Mouse (Mus musculus): ENCODE data around the gene Il6st.
A peak's percentile ranks its signal among the peaks of the same experiment; 100 is the strongest.

Il6st gene

DNA sequence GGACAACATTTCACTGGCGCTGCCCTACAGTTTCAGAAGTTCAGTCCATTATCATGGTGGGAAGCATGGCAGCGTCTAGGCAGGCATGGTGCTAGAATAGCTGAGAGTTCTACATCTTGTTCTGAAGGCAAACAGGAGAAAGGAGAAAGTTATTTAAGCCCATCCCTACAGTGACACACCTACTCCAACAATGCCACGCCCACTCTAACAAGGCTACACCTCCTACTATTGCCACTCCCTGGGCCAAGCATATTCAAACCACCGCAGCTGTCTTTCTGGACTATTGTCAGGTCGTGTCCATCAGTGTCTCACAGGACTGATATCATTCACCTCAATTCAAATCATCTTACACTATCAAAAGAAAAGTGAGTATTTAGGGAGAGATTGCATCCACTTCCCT, 22.8 kb downstream of the Il6st start:
- no peak for DNase-seq

DNA sequence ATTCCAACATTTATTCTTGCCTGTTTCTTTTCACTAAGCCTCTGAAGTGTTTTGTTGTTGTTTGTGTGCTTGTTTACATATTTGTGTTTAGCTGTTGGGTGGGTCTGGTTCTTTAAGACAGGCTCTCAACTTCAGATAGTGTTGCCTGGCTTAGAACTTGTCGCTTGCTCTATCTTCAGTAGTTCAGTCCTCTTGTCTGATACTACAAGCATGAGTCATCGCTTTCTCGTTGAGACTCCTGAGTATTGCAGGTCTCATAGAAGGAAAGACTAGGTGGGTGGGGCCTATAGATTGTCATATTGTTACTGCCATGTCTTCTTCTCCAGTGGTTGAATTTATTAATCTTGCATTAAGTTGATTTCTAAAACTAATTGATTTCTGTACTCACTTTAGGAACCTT, 26.2 kb downstream of the Il6st start:
- no peak for DNase-seq

DNA sequence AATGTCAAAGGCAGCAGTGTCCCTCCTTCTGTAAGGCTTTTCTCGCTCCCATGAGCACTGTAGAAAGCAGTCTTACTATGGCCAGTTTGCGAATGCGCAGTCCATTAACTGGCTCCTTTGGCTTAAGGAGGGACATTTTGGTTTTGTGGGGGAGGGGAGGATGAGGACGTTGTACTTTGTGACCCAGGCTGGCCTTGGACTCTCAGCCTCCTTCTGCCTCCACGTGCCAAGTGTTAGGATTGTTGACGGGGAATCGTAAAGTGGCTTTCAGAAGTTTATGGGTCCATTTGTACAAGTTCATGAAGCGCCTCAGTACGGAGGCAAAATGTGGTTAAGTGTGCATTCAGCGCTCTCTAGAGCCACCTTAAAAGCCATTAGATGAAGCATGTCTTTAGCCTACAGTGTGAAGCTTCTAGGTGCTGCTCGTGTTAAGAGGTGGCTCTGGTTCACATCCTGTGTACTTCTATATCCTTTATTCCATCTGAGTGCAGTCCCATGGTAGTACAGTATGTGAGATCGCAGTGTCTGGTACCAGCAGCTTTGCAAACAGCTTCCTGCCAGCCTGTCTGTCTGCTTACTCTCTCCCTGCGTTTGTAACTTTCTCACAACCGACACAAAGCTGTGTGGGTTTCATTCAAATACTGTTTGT, 27.9 kb downstream of the Il6st start:
- no peak for DNase-seq

DNA sequence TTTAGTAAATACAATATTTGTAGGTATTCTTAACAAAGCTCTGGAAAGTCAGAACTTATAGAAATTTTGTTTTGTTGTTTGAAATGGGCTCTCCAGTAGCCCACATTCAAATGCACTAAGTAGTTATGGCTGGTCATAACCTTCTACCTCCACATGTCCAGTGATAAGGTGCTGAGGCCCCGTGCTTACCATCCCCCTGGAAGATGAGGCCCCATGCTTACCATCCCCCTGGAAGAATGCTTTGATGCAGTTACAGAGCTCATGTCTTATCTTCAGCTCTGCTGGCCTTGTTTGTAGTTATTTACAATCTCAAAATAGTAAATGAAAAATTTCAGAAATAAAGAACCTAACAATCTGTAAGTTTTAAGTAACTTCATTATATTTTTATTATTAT, 28.4 kb downstream of the Il6st start:
- no peak for DNase-seq

DNA sequence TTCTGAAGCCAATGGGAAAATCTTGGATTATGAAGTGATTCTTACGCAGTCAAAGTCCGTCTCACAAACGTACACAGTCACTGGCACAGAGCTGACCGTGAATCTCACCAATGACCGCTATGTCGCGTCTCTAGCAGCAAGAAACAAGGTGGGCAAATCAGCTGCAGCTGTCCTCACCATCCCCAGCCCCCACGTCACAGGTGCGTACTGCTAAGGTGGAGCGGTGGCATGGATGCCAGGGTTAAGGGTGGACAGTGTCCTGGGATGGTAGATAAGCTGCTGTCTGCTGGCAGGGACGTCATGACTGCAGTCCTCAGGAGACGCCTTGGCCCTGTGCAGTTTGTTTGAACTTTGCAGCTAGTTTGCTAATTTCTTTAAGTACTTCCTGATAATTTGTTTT, 30.7 kb downstream of the Il6st start:
- DNase-seq: no peak

DNA sequence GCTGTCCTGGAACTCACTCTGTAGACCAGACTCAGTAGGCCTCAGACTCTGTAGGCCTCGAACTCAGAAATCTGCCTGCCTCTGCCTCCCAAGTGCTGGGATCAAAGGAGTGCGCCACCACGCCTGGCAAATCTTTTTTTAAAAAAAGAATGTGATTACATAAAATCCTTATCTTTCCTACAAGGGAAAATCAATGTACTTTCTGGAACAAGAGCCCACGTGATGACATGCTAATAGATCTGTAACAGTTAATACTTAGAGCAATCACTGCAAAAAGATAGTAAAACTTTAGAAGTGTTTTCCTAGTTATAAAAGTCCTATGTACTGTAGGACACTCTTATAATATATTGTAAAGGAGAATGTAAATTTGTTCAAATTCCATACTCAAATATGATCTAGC, 36.2 kb downstream of the Il6st start:
- no peak for DNase-seq

DNA sequence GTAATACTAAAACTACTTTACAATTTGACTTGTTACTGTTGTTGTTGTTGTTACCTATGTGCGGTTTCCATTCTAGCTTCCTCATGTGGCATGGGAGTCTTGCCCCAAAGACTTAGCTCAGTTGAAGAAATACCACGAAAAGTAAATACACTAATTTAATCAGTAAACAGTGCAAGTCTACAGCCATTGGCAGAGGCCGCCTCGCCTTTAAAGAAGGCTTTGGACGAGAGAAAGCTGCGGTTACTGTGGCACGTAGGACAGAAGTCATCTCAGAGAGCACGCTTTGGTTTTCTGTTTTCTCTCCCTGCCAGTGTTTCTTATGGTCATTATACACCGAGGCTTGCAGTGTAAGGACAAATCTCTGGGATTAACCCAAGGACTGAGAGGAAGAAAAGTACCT, 36.6 kb downstream of the Il6st start:
- DNase-seq: no peak

DNA sequence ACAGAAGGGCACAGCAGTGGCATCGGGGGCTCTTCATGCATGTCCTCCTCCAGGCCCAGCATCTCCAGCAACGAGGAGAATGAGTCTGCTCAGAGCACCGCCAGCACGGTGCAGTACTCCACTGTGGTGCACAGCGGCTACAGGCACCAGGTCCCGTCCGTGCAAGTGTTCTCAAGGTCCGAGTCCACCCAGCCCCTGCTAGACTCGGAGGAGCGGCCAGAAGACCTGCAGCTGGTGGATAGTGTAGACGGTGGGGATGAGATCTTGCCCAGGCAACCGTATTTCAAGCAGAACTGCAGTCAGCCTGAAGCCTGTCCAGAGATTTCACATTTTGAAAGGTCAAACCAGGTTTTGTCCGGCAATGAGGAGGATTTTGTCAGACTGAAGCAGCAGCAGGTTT, 40.0 kb downstream of the Il6st start:
- DNase-seq: no peak

DNA sequence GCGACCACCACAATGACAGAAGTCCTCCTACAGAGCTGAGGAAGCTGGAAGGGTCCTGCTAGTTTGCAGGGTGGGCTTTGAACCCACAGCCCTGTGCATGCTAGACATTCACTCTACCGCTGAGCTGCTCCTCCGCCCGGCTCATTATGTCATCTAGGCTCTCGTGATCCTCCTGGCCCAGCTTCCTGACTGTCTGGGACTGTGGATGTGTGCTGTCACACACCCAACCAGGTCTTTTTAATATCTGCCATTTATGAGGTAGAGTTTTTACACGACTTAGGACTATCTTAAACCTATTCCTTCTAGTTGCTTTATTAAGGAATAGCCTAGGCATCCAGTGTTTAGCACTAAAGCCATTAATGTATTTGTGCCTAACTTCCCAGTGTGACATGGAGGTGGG, 41.6 kb downstream of the Il6st start:
- no peak for DNase-seq

DNA sequence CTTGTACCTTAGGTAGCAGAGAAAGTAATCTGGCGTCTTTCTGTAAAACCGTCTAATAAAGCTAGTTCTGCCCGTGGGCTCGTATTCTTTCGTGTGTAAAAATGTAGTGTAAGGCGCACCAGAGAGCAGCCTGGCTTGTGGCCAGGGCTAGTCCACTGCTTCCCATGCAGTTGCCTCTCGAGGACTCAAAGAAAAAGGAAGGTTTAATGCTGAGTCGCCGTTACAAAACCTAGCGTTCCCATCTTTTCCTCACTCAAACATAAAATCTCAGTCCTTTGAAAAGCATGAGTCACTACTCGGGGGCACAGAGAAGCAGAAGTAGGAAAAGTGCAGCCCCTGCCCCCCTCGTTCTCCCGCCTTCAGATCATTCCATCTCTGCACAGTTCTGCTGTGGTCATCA, 42.9 kb downstream of the Il6st start:
- no peak for DNase-seq

DNA sequence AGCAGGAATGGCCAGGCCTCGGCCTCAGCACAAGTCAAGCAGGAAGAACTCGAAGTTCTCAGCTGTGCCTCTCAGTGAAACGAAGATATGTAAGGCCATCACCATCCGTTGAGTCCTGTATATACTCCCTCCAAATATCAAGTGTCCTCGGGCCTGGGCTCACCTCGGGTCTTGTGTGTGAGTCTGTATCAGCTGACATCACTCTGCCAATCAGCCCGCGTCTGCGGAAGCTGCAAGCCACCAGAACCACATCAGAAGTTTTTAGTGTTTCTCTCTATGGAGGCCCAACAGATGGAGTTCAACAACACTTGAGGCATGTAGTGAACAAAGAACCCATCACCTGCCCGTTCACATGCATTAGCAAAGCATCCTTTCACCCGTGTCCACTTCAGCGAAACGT, 43.8 kb downstream of the Il6st start:
- DNase-seq: no peak

DNA sequence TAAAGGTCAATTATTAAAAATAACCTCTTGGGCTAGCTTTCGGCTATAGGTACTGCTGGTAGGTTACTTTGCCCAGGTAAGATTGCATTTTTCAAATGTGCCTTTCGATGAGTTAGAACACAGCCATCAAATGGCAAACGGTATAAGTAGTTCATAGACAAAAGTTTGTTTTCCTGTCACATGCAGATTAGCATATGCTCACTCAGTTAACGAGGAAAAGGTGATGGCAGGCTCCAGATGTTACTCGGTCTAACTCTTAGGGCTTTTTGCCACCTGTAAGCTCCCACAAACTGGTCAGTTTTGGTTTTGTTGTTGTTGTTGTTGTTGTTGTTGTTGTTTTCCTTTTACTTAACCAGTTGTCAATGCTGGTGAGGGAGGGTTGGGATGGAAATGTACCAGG, 44.6 kb downstream of the Il6st start:
- DNase-seq: no peak

DNA sequence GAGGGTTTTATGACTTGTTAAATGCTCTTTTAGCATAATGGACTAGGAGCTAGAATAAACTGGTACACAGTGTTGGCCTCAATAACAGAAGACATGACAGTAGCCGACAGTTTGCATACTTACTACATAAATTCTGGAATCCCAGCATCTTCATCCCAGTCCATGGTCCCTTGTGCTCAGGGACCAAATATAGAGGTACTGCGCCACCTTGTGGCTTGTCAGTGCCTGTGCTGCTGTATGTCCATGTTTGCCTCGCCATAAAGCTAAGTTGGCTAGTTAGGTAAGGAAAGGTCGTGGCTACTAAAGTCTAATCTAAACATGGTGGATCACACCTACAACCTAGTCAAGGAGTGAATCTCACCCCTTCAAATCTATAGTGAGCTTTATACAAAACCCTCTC, 45.6 kb downstream of the Il6st start:
- DNase-seq: peak in 1 of 2 experiments; percentile 55

DNA sequence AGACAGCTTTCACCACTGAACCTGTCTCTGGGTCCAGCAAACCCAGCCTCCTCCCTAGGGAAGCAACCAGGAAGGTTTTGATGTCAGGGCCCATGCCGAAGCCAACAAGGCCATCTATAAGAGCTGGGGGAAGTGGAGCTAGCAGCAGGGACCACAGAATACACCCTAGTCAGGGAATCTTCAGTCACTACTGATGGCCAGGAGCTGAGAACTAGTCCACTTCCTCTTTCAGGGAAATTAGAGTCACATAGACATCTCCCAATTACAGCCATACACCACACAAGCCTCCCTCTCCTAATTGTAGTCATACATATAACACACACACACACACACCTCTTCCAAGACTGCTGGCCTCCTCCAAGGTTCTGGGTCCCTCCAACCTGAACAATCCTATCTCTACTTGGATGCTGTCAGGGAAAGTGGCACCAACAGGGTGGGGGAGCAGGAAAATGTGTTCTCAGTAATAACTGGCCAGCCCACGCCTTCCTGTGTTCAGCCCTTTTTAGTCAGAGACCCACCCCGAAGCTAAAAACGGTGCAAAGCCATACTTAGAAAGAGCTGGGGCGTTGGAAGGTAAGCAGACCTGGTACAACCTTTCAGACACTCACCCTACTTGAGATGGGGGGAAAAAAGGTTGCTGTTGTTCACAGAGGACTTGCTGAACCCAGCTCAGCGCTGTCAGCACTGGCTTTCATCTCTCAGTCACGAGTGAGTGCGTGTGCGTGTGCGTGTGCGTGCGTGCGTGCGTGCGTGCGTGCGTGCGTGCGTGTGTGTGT, 46.8 kb downstream of the Il6st start:
- no peak for DNase-seq

DNA sequence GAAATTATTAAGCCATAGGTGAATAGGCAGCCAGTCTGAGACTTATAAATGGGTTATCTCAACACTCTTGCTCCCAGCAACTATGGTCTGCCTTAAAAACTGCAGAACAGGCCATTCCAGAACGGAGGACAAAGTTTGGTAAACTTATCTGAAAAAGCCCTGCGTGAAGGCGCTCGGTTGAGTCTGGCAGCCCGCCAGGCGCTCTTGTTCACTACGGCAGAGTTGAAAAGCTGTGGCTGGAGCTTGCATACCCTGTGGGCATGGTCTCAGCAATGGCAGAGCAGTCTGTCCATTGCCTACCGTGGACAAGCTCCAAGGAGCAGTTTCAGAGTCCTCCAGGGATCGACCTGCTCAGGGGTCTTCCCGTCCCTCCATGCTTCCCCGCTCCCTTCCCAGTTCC, 47.4 kb downstream of the Il6st start:
- DNase-seq: no peak

DNA sequence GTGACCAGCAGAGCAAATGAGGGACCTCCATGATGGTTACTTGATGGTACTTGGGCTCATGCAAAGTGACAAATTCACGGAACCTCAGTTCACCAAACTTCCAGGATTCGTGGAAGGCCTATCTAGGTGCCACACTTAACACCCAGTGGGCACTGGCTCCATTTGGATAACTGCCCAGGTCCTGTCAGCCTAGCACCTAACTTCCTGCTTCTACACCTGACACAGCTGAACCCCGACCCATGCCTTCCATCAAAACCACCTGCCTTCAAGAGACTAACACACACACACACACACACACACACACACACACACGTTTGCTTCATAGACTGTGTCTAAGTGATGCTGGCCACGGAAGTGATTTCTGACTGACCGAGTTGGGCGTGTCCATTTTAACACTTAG, 47.9 kb downstream of the Il6st start:
- no peak for DNase-seq

DNA sequence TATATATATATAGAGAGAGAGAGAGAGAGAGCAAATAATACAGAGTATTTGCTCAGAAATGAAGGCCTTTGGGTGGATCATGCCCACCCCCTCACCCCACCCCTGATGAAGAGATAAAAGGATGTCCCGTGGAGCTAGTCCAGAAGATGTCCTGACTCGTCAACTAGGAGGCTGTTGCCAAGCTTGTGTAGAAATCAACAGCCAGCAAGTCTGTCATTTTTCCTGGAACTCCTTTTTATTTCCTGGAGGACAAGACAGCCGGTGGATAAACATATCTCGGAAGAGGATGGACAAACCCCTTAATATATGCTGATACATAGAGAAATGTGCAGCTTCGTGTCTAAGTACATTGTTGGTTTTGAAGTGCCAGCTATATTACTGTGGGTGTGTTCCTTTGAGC, 49.0 kb downstream of the Il6st start:
- DNase-seq: no peak

DNA sequence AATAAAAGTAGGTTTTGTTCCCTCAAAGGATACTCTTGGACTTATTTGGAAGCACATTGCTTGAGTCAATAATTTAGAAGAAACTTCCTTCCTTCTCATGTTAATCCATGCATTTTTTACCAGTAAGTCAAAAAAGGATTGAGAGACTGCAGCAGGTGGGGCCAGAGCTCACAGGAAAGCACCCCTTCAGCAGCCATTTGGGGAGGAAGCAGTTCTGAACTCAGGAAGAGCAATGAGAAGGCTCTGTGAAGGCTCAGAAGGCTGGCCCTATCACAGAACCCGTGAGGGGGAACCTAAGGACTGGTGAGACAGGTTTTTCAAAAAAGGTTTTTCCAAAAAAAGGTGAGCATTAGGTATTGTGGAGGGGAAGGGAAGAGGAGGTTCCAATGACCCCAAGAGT, 50.7 kb downstream of the Il6st start:
- DNase-seq: no peak

DNA sequence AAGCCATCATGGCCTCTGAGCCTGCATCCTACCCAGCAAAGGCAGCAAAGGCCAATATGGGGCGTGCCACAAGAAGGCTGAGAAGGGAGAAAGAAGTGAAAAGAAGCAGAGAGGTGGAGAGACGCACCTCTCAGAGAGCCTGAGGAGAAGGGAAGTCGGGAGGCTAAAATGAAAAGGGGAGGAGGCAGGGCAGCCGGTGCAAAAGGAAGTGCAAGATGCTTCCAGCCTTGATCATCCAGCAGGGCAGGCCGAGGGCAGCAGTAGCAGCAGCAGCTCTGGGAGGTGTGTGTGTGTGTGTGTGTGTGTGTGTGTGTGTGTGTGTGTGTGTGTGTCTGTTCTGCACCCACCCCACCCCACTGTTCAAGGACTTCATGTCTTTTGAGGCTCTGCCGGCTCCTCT, 58.4 kb downstream of the Il6st start:
- DNase-seq: no peak

DNA sequence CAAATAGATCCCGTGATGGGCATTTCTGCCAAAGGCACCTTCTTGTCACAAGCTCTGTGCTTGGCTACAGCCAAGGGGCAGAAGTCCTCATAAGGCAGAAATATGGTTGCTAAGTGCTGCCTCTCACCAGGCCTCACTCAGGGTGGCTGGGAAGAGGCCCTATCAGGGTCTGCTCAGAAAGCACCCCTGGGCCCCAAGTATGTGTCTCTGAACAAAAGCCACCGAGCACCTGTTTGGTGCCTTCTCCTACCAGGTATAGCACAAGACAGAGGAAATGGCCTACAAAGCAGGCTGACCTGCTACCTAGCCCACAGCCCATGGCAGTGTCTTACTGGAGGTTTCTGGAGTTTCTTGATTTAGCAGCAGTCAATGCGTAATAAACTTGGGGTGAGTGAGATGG, 59.0 kb downstream of the Il6st start:
- DNase-seq: no peak

DNA sequence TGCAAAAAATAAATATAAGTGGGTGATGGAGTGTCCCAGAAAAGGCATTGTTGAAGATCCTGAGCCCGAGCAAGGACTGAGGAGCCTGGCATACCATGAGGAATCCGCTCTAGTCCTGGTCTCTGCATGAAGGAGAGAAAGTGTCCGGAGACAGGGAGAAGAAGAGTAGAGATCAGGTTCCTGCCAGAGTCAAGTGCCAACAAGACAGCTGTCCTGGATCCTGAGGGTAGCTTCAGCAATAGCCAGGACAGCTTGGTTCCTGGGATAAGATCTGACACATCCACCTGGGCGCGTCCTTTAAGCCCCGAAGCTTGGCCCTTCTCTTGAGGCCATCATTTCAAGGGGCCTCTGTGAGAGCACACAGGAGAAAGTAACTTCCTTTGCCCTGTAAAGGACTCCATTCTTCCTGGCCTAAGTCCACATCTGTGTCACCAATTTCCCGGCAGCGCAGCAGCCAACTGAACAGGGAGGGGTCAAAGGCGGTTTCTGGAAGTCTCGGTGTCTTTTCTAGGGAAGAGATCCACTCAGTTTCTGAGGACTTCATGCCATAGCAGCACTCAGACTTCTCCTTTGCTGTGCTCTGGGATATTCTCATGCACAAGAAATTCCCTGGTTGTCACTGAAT, 59.6 kb downstream of the Il6st start:
- DNase-seq: no peak

DNA sequence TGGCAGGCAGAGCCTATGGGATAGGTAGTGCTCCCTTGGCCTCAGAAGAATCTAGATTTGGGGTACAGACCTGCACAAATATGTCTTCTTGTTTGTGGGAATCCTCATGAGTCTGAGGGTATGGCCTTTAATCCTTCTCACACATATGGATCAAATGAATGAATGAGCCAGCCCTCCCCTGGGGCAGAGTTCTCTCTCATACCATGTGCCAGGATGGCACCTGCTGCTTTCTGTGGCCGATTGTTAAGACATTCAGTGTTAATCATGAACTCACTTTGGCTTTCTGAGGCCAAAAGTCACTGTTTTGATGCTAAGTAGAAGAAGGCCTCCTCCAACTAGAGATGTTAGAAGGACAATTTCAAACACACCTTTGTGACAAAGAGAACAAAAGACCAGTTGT, 63.3 kb downstream of the Il6st start:
- no peak for DNase-seq

DNA sequence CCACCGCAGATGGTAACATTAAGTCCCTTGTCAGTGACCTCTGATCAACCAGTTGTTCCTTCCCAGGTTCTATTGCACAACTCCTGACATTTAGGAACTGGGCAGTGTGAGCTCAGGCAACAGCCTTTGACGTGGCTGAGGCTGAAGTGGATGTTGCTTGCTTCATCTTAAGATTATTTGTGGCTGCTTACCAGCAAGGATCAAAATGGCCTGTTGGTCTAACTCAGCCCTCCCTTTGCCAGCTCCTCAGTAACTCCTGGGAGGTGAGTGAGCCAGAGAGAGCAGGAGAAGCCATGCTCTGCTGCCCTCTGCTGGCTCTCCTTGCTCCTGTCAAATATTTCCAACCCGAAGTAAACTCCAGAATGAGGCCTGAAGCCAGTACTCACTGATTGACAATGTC, 66.0 kb downstream of the Il6st start:
- DNase-seq: peak; percentile 19 to 63

DNA sequence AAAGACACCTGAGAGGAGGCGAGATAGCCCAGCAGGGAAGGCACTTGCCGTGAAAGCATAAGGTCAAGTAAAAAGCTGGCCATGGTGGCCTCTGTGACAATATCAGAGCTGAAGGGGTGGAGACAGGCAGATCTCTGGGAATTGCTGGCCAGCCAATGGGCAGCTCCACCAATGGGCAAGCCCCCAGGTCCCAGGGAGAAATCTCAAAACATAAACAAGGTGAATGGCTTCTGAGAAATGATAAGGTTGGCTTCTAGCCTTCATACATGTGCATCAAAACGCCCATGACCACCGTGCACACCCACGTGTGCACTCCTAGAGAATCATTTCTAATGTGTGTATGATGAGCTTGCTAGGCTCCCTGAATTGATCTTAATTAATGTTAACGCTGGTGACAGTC, 68.4 kb downstream of the Il6st start:
- DNase-seq: no peak

DNA sequence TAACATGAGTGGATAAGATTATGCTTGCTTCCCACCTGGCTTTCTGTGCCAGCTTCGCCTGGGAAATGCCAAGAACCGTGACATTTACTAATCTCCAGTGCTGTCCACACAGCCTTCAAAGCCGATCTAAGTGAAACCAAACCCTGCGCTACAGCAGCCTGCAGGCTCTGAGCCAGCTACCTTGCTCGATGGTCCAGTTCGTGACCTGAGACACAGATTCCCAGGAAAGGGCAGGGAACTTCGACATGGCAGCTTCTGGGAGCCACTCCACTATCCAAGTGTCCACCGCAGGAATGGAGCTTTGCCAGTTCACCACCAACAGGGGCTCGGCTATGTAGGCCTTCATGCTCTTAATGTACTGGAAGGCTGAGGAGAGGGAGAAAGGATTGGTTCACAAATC, 69.7 kb downstream of the Il6st start:
- no peak for DNase-seq
